Mouse (Mus musculus) liver, embryonic 12.5 days (tissue): ENCODE data around the gene C87436. TPM values are rescaled to one million over a fixed set of nuclear protein-coding genes. Genes with fewer than 3 reads are reported as not detected.
A peak's percentile ranks its signal among the peaks of the same experiment; 100 is the strongest.

Experiments used
- ATAC-seq: fragments of 200-750 bp; cut with Nextera tagmentation; 2 replicates; pipeline ENCODE4 v1.8.0; 2017; ENCODE audit warnings: moderate number of reproducible peaks, mild to moderate bottlenecking, moderate library complexity
- H3K27ac ChIP-seq: fragments of 300-500 bp; sonication (generic); 2 replicates; pipeline ENCODE4 v1.5.1; 2016; ENCODE audit warnings: mild to moderate bottlenecking
- H3K27me3 ChIP-seq: fragments of 300-500 bp; sonication (generic); replicated peaks from 2 replicates; pipeline ENCODE4 v1.6.1; 2016; ENCODE audit warnings: mild to moderate bottlenecking, moderate library complexity
- H3K36me3 ChIP-seq: fragments of 300-500 bp; sonication (generic); 2 replicates; pipeline ENCODE4 v1.6.1; 2016; ENCODE audit warnings: mild to moderate bottlenecking, moderate library complexity
- H3K4me1 ChIP-seq: fragments of 300-500 bp; sonication (generic); 2 replicates; pipeline ENCODE4 v1.6.1; 2016
- H3K4me2 ChIP-seq: fragments of 300-500 bp; sonication (generic); 2 replicates; pipeline ENCODE4 v1.6.1; 2016; ENCODE audit warnings: mild to moderate bottlenecking, moderate library complexity
- H3K4me3 ChIP-seq: fragments of 300-500 bp; sonication (generic); 2 replicates; pipeline ENCODE4 v1.5.1; 2016; ENCODE audit warnings: mild to moderate bottlenecking, moderate library complexity
- H3K9ac ChIP-seq: fragments of 300-500 bp; sonication (generic); 2 replicates; pipeline ENCODE4 v1.6.1; 2016; ENCODE audit warnings: mild to moderate bottlenecking, moderate library complexity
- H3K9me3 ChIP-seq: fragments of 300-500 bp; sonication (generic); replicated peaks from 2 replicates; pipeline ENCODE4 v1.6.1; 2016; ENCODE audit warnings: mild to moderate bottlenecking, moderate library complexity
- WGBS: fragments of 180-500 bp; shearing (Covaris S2); methylation state at CpG from one replicate; pipeline ENCODE4 v1.1.7; 2016; ENCODE audit not compliant: insufficient replicate concordance; 5-methylcytosine and 5-hydroxymethylcytosine counted together
- polyA plus RNA-seq: library from polyadenylated mRNA; unstranded; fragments of >200 nt; fragmentation: Nextera tagmentation; extraction: Ambion mirVana; gene quantifications from 2 replicates; pipeline ENCODE4 v1.2.1, GENCODE M21; 2016

Gene C87436
- 17.9 and 18.8 TPM in 2 replicates for polyA plus RNA-seq

GRCm38 (mm10) chr6:86438272-86439118 is at the start of gene C87436:
C87436 (plus strand) TSS chr6:86438374.
- H3K9ac ChIP-seq: peak within 1 kb of the TSS; percentile 90
- H3K4me2 ChIP-seq: peak within 1 kb of the TSS; percentile 88
- ATAC-seq: peak; percentile 92
- H3K4me1 ChIP-seq: peaks cover 19% of the 10 kb centered on the region
- under 1% methylated on average over 59 of the region's 59 CpGs for WGBS
- peaks cover 58% of the 10 kb centered on the region for H3K36me3 ChIP-seq
- no peaks in the 10 kb centered on the region for H3K9me3 ChIP-seq
- no peaks in the 10 kb centered on the region for H3K27me3 ChIP-seq
- H3K4me3 ChIP-seq: peak within 1 kb of the TSS; percentile 89
- H3K27ac ChIP-seq: peak within 1 kb of the TSS; percentile 95

DNA sequence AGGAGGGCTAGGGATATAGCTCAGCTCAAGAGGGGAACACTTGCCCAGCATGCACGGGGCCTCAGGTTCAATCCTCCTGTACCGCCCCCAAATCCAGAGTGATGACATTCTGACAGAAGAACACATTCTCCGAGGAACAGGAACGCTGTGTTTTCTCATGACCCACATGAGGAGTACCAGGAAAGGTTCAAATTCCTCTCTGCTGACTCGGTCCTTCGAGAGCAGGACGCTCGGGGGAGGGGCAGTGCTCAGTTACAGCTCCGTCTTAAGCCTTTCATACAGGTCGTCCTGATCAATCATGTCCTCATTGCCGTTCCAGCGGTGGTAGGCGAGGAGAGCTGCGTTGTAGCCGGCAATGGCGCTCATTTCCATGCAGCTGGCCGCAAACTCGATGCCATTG is 49.7 kb upstream of the C87436 start:
- Histone ChIP-seq H3K9ac (no peak overlapping the region), H3K27me3 (no peaks in the 10 kb centered on the region), H3K27ac (no peak overlapping the region), H3K4me3 (no peak overlapping the region), H3K4me1 (peaks cover 27% of the 10 kb centered on the region), H3K4me2 (no peak overlapping the region), H3K36me3 (peaks cover 64% of the 10 kb centered on the region), H3K9me3 (no peaks in the 10 kb centered on the region)
- 73% methylated on average over 18 of the region's 18 CpGs for WGBS
- no peak for ATAC-seq

DNA sequence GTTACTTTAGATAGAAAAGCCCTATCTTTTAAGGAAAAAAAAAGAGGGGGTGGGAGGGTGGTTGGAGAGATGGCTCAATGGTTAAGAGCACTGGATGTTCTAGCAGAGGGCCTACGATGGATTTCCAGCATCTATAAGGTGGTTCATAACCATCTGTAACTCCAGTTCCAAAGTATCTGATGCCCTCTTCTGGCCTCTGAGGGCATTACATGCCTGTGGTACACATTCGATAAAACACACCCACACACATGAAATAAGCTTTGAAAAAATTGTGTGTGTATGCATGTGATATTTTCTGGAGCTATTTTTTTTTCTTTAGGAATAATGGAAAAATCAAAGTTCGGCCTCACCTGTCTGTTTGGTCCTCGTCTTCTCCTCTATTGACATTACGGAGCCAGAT is 46.8 kb upstream of the C87436 start:
- peaks cover 74% of the 10 kb centered on the region for H3K36me3 ChIP-seq
- H3K27me3 ChIP-seq: no peaks in the 10 kb centered on the region
- H3K4me2 ChIP-seq: no peak overlapping the region
- no peaks in the 10 kb centered on the region for H3K9me3 ChIP-seq
- no peak overlapping the region for H3K4me3 ChIP-seq
- no peak overlapping the region for H3K27ac ChIP-seq
- peaks cover 28% of the 10 kb centered on the region for H3K4me1 ChIP-seq
- H3K9ac ChIP-seq: no peak overlapping the region
- WGBS: 88% methylated on average over 5 of the region's 5 CpGs
- no peak for ATAC-seq

DNA sequence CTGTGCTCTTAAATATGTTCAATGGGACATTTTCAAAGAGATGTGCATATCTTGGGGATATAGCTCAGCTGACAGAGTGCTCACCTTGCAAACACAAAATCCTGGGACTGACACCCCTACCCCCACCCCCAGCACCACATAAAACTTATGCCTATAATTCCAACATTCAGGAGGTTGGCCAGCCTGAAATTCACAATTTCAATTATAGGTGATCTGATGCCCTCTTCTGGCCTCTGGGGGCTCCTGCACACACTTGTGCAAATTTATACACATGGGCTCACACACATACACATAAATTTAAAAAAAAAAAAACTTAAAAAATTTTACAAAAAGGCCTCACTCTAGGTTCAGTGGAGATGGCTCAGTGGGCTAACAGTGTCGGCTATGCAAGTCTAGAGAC is 45.0 kb upstream of the C87436 start:
- Histone ChIP-seq H3K4me2 (no peak overlapping the region), H3K9ac (no peak overlapping the region), H3K36me3 (peaks cover 59% of the 10 kb centered on the region), H3K27ac (no peak overlapping the region), H3K4me3 (no peak overlapping the region), H3K4me1 (peaks cover 42% of the 10 kb centered on the region), H3K27me3 (peaks cover 5% of the 10 kb centered on the region; the same call in 1 of the 2 replicates), H3K9me3 (no peaks in the 10 kb centered on the region)
- 77% methylated on average over 1 of the region's 1 CpGs for WGBS
- ATAC-seq: no peak

GRCm38 (mm10) chr6:86394078-86394720 is 44.0 kb upstream of the C87436 start:
- WGBS: 82% methylated on average over 17 of the region's 17 CpGs
- Histone ChIP-seq H3K27me3 (peaks cover 5% of the 10 kb centered on the region; the same call in 1 of the 2 replicates), H3K4me1 (peaks cover 42% of the 10 kb centered on the region), H3K4me2 (no peak overlapping the region), H3K9me3 (no peaks in the 10 kb centered on the region), H3K36me3 (peaks cover 49% of the 10 kb centered on the region), H3K9ac (no peak overlapping the region), H3K27ac (no peak overlapping the region), H3K4me3 (no peak overlapping the region)
- ATAC-seq: no peak

GRCm38 (mm10) chr6:86395021-86395420 is 43.2 kb upstream of the C87436 start:
- H3K4me2 ChIP-seq: peak overlapping the region; percentile 88
- H3K9me3 ChIP-seq: no peaks in the 10 kb centered on the region
- H3K27me3 ChIP-seq: peaks cover 5% of the 10 kb centered on the region; the same call in 1 of the 2 replicates
- peaks cover 42% of the 10 kb centered on the region for H3K4me1 ChIP-seq
- no peak overlapping the region for H3K4me3 ChIP-seq
- WGBS: 82% methylated on average over 9 of the region's 9 CpGs
- H3K9ac ChIP-seq: no peak overlapping the region
- H3K36me3 ChIP-seq: peaks cover 41% of the 10 kb centered on the region
- ATAC-seq: no peak
- no peak overlapping the region for H3K27ac ChIP-seq

- peaks cover 52% of the 10 kb centered on the region for H3K4me1 ChIP-seq
- WGBS: 8% methylated on average over 10 of the region's 10 CpGs
- H3K27ac ChIP-seq: peak overlapping the region; percentile 82; the same call in 1 of the 2 replicates
- peak overlapping the region; percentile 81 for H3K9ac ChIP-seq
- H3K36me3 ChIP-seq: peaks cover 31% of the 10 kb centered on the region
- peaks cover 5% of the 10 kb centered on the region; the same call in 1 of the 2 replicates for H3K27me3 ChIP-seq
- peak overlapping the region; percentile 88 for H3K4me2 ChIP-seq
- no peak for ATAC-seq
- H3K9me3 ChIP-seq: no peaks in the 10 kb centered on the region
- peak overlapping the region; percentile 84 for H3K4me3 ChIP-seq
Measured at GRCm38 (mm10) chr6:86395969-86396368, 42.2 kb upstream of the C87436 start.

DNA sequence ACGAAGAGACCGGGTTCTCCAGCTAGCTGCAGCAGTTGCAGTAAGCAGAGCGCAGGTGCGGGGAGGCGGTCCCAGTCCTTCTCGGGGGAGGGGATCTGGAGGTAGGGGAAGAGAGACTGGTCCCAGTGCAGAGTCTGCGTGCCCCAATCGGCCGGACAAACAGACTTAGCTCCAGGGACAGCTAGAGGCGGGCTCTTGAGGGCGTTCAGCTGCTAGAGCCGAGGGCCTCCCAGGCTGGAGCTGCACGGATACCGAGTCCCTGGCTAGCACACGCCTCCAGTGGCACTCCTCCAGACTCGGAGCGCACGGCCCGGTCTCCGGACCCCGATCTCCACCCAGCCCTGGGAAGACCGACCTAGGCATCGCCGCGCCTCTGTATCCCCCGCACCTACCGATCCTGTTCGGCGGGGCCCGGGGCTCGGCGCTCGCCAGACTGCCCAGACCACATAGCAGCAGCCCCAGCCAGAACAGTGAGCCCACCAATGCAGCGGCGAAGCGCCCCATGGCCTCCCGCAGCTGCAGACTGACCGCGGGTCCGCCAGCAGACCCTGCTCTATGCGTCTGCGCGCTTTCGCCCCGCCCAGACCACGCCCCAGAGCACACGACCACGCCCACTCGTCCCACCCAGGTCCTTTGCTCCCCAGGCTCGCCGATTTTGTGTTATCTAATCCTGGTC is 41.5 kb upstream of the C87436 start, which contains the start of gene Pcyox1:
Gene Pcyox1, minus strand, starts transcription at position 574 of the 676 bp plus-strand sequence.
- under 1% methylated on average over 51 of the region's 51 CpGs for WGBS
- peaks cover 56% of the 10 kb centered on the region for H3K4me1 ChIP-seq

DNA sequence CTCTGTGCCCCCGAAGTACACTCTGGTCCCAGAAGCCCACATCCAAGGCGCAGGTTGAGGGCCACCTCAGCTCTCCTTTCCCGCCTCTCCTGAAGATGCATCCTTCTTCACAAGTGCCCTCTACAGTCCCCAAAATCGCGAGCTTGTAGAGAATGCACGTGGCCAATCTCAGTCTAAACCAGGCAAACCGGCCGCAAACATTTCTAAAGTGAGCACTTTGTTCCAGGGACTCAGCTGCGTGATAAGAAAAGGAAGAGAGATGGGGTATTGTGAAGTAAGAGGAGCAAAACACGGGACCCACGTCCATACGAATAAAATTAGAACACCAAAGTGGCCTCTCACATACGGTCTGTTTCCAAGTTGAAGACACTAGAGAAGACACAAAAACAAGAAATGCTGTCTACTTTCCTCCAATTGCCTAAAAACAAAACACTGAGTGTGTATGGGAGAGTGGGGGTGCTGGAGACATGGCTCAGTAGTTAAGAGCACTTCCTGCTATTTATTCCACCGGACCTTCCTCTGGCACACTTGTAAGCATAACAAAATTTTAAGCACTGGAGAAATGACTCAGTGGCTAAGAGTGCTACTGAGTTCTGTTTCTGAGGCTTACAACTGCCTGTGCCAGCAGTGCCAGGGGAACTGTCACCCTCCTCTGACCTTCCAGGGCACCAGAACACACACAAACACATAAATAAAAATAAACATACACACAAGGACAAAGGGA is 40.8 kb upstream of the C87436 start:
- ATAC-seq: no peak
- 5% methylated on average over 14 of the region's 14 CpGs for WGBS
- Histone ChIP-seq H3K4me3 (peak overlapping the region; percentile 84), H3K27me3 (peaks cover 5% of the 10 kb centered on the region; the same call in 1 of the 2 replicates), H3K36me3 (peaks cover 17% of the 10 kb centered on the region), H3K9me3 (no peaks in the 10 kb centered on the region), H3K9ac (peak overlapping the region; percentile 81), H3K27ac (peak overlapping the region; percentile 82), H3K4me2 (peak overlapping the region; percentile 88), H3K4me1 (peaks cover 57% of the 10 kb centered on the region)

More for the DNA sequence above, 41.5 kb upstream of the C87436 start, which contains the start of gene Pcyox1:
- Histone ChIP-seq H3K36me3 (peaks cover 24% of the 10 kb centered on the region), H3K9me3 (no peaks in the 10 kb centered on the region), H3K27me3 (peaks cover 5% of the 10 kb centered on the region; the same call in 1 of the 2 replicates), H3K27ac (peak within 1 kb of the TSS; percentile 82), H3K4me2 (peak within 1 kb of the TSS; percentile 88), H3K4me3 (peak within 1 kb of the TSS; percentile 84), H3K9ac (peak within 1 kb of the TSS; percentile 81)
- peak; percentile 89 for ATAC-seq

DNA sequence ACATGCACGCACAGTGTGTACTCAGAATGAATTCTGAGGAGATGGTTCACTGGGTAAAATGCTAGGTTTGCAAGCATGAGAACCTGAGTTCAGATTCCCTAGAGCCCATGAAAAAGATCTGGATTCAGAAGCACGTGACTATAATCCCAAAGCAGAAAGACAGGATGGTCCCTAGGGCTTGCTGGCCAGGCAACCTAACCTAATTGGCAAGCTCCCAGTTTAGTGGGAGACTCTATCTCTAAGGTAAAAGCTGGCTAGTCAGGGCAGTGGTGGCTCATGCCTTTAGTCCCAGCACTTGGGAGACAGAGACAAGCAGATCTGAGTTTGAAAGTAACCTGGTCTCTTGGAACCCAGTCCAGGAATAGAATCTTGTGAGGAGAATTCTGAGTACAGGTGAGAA is 39.2 kb upstream of the C87436 start:
- no peak overlapping the region for H3K27ac ChIP-seq
- H3K27me3 ChIP-seq: peaks cover 5% of the 10 kb centered on the region; the same call in 1 of the 2 replicates
- H3K4me1 ChIP-seq: peaks cover 60% of the 10 kb centered on the region
- H3K4me2 ChIP-seq: no peak overlapping the region
- H3K9ac ChIP-seq: no peak overlapping the region
- H3K9me3 ChIP-seq: no peaks in the 10 kb centered on the region
- no peak for ATAC-seq
- peaks cover 6% of the 10 kb centered on the region for H3K36me3 ChIP-seq
- WGBS: 76% methylated on average over 2 of the region's 2 CpGs
- no peak overlapping the region for H3K4me3 ChIP-seq

DNA sequence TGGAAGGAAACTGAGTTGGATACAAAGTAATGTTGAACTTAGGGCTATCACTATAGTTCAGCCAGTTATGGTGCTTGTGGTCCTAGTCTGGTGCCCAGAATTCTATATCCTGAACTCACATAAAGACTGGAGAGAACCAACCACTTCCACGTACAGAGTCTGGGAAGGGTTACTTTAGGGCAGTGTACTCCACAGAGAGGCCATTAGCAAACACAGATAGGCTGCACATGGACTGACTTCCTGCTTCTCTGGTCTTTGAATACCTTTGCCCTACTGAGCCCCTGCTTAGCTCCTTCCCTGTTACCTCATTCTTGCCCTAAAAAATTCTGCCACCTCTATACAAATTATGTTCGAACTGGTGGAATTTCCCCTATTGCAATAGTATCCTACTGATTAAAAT is 38.2 kb upstream of the C87436 start:
- Histone ChIP-seq H3K27ac (no peak overlapping the region), H3K36me3 (no peaks in the 10 kb centered on the region), H3K4me2 (no peak overlapping the region), H3K9me3 (no peaks in the 10 kb centered on the region), H3K27me3 (peaks cover 5% of the 10 kb centered on the region; the same call in 1 of the 2 replicates), H3K4me1 (peaks cover 52% of the 10 kb centered on the region), H3K9ac (no peak overlapping the region), H3K4me3 (no peak overlapping the region)
- ATAC-seq: no peak
- WGBS: 55% methylated on average over 2 of the region's 2 CpGs
